Mouse (Mus musculus) kidney, postnatal 0 days (tissue): ENCODE data around the gene Plekhs1. TPM values are rescaled to one million over a fixed set of nuclear protein-coding genes. Genes with fewer than 3 reads are reported as not detected.

Source experiments
- ATAC-seq: fragments of 200-750 bp; cut with Nextera tagmentation; replicated peaks from 2 replicates; pipeline ENCODE4 v1.8.0; 2017; ENCODE audit warnings: low read depth, moderate number of reproducible peaks, moderate TSS enrichment, moderate library complexity; ENCODE audit not compliant: low FRiP score
- DNase-seq: peaks from one replicate; pipeline ENCODE4 v3.0.0-alpha.2; 2016; ENCODE audit warnings: low spot score
- H3K27ac ChIP-seq: fragments of 300-500 bp; sonication (generic); 2 replicates; pipeline ENCODE4 v1.5.1; 2014; ENCODE audit warnings: mild to moderate bottlenecking
- H3K27me3 ChIP-seq: fragments of 300-500 bp; sonication (generic); 2 replicates; pipeline ENCODE4 v1.6.1; 2014; ENCODE audit warnings: low read length, mixed read lengths; ENCODE audit not compliant: insufficient read depth
- H3K36me3 ChIP-seq: fragments of 300-500 bp; sonication (generic); 2 replicates; pipeline ENCODE4 v1.6.1; 2014; ENCODE audit warnings: low read length, mixed read lengths; ENCODE audit not compliant: insufficient read depth
- H3K4me1 ChIP-seq: fragments of 300-500 bp; sonication (generic); replicated peaks from 2 replicates; pipeline ENCODE4 v1.6.1; 2014; ENCODE audit warnings: antibody characterized with exemption, low read length, mixed read lengths; ENCODE audit not compliant: insufficient read depth
- H3K4me2 ChIP-seq: fragments of 300-500 bp; sonication (generic); 2 replicates; pipeline ENCODE4 v1.6.1; 2014; ENCODE audit warnings: mild to moderate bottlenecking, low read length, moderate library complexity, mixed read lengths
- H3K4me3 ChIP-seq: fragments of 300-500 bp; sonication (generic); replicated peaks from 2 replicates; pipeline ENCODE4 v1.5.1; 2014; ENCODE audit warnings: low read depth, low read length
- H3K9ac ChIP-seq: fragments of 300-500 bp; sonication (generic); 2 replicates; pipeline ENCODE4 v1.6.1; 2014; ENCODE audit warnings: low read depth, low read length
- H3K9me3 ChIP-seq: fragments of 300-500 bp; sonication (generic); replicated peaks from 2 replicates; pipeline ENCODE4 v1.6.1; 2016; ENCODE audit warnings: low read length, inconsistent platforms, mixed read lengths
- CTCF ChIP-seq: IDR thresholded peaks from 2 replicates; pipeline ENCODE4 v1.5.1; 2016; ENCODE audit warnings: antibody characterized with exemption, low read depth, mild to moderate bottlenecking, moderate library complexity
- WGBS: fragments of 180-500 bp; shearing (Covaris S2); extraction: QIAGEN DNeasy Blood & Tissue Kit; methylation state at CpG from one replicate; pipeline ENCODE4 v1.1.7; 2014; 5-methylcytosine and 5-hydroxymethylcytosine counted together
- polyA plus RNA-seq: library from polyadenylated mRNA; unstranded; fragments of >200 nt; fragmentation: Nextera tagmentation; extraction: Ambion mirVana; gene quantifications from 2 replicates; pipeline ENCODE4 v1.2.1, GENCODE M21; 2015

Plekhs1 gene
- polyA plus RNA-seq, 1 experiment from 2014 or later: 1.8 TPM

DNA sequence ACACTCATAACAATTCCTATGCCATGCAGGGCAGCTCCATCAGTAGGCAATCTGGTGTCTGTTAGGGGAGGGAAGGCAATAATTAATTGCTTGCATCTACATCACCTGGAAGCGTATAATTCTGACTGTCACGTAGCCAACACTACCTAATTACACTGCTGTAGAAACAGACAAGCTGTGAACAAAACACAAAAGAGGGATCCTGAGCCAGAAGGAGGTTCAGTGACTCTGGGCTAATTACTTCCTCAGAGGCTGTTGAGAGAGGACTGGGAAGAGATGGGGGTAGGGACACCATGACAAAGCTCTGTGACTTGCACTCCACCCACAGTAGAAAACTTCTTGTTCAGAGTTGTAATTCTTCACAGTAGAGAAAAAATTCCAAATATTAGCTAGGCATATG, 15.1 kb downstream of the Plekhs1 start:
- H3K4me2 ChIP-seq: no peak overlapping the region
- ATAC-seq: no peak

DNA sequence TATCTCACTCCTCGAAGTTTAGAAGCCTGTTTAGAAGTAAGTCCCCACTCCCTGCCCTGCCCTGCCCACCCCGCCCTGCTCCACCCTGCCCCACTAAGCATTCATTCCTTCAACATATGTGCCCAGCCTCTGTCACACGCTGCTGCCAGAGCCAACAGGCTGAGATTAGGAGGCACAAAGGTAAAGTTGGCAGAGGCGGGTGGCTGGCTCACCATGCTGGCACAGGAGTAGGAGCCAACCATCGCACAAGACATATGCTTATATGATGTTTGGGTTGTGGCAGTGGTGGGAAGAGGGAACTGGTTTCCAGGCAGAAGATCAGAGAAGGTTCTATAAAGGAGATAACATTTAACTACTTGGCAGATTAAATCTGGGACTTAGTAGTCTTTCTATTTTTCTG, 15.8 kb downstream of the Plekhs1 start:
- no peaks in the 10 kb centered on the region for H3K4me1 ChIP-seq
- no peak for TF ChIP-seq CTCF
- H3K9ac ChIP-seq: no peak overlapping the region
- no peak overlapping the region for H3K4me2 ChIP-seq
- no peak overlapping the region for H3K27ac ChIP-seq
- DNase-seq (no peak), ATAC-seq (no peak)
- no peak overlapping the region for H3K4me3 ChIP-seq
- WGBS: 85% methylated on average over 5 of the region's 5 CpGs
- no peaks in the 10 kb centered on the region for H3K36me3 ChIP-seq
- H3K9me3 ChIP-seq: no peaks in the 10 kb centered on the region
- H3K27me3 ChIP-seq: no peaks in the 10 kb centered on the region

More for the DNA sequence above, 15.1 kb downstream of the Plekhs1 start:
- Histone ChIP-seq H3K27ac (no peak overlapping the region), H3K36me3 (no peaks in the 10 kb centered on the region), H3K4me3 (no peak overlapping the region), H3K9ac (no peak overlapping the region), H3K27me3 (no peaks in the 10 kb centered on the region), H3K9me3 (no peaks in the 10 kb centered on the region), H3K4me1 (no peaks in the 10 kb centered on the region)
- WGBS: 36% methylated on average over 2 of the region's 2 CpGs
- DNase-seq: no peak
- no peak for TF ChIP-seq CTCF

DNA sequence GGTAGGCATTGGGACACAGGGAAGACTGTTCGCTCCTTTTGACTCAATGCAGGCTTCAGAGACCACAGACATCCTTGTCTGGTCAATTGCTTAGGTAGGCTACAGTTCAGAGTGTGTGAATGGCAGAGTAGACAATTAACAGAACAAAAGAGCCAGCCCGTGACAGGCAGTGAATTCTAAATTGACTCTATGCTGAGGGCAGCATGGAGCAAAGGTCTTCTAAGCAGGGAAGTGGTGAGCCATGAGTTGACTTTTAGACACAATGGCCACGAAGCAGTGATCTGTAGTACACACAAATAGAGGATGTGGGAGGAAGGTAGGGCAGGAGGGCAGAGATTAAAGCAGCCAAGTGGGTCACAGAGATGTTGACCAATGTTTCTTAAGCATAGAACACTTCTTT, 16.4 kb downstream of the Plekhs1 start:
- Histone ChIP-seq H3K27me3 (no peaks in the 10 kb centered on the region), H3K9ac (no peak overlapping the region), H3K9me3 (no peaks in the 10 kb centered on the region), H3K27ac (no peak overlapping the region), H3K36me3 (no peaks in the 10 kb centered on the region), H3K4me3 (no peak overlapping the region), H3K4me1 (no peaks in the 10 kb centered on the region), H3K4me2 (no peak overlapping the region)
- peak; percentile 13 for DNase-seq
- no peak for TF ChIP-seq CTCF
- ATAC-seq: no peak; the same call in 1 of the 2 replicates
- 55% methylated on average over 3 of the region's 3 CpGs for WGBS

DNA sequence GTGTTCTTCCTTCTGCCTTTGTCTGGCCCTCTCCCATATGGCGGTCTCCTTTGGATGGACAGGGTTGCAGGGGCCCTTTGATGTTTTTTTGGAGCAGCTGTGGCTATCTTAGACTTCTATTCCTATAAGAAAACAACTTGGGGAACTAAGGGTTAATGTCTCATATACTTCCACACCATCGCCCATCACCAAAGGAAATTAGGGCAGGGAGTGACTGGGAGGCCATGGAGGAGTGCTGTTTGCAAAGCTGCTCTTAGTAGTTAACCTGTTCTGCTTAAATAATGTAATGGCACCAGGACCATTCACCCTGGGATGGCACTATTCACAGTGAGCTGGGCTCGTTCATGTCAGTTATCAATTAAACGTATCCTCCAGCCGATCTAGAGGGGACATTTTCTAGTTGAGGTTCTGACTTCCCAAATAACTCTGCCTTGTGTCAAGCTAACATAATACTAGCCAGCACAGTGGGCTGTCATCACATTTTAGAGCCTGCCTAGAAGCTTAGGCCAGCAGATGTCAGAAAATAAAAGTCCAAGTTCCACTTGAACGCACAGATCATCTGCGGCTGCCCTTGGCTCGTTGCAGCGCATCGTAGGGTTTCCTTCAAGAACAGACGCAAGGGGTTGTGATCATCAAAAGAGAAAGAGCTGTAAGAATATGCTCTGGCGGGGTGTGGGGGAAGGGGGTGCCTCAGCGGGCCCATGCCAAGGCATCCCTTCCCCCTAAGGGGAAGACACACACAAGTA, 23.4 kb downstream of the Plekhs1 start:
- 33% methylated on average over 13 of the region's 13 CpGs for WGBS
- no peak for ATAC-seq
- DNase-seq: peak; percentile 39
- H3K9me3 ChIP-seq: no peaks in the 10 kb centered on the region
- H3K27me3 ChIP-seq: no peaks in the 10 kb centered on the region
- H3K9ac ChIP-seq: no peak overlapping the region
- no peak overlapping the region; the same call in 1 of the 2 replicates for H3K4me2 ChIP-seq
- H3K4me1 ChIP-seq: 0 out of 2 replicates have a peak, but pooled peaks cover 7% of the 10 kb centered on the region
- peak overlapping the region; percentile 57; the same call in 1 of the 2 replicates for H3K27ac ChIP-seq
- H3K4me3 ChIP-seq: no peak overlapping the region
- TF ChIP-seq CTCF: no peak
- no peaks in the 10 kb centered on the region for H3K36me3 ChIP-seq

DNA sequence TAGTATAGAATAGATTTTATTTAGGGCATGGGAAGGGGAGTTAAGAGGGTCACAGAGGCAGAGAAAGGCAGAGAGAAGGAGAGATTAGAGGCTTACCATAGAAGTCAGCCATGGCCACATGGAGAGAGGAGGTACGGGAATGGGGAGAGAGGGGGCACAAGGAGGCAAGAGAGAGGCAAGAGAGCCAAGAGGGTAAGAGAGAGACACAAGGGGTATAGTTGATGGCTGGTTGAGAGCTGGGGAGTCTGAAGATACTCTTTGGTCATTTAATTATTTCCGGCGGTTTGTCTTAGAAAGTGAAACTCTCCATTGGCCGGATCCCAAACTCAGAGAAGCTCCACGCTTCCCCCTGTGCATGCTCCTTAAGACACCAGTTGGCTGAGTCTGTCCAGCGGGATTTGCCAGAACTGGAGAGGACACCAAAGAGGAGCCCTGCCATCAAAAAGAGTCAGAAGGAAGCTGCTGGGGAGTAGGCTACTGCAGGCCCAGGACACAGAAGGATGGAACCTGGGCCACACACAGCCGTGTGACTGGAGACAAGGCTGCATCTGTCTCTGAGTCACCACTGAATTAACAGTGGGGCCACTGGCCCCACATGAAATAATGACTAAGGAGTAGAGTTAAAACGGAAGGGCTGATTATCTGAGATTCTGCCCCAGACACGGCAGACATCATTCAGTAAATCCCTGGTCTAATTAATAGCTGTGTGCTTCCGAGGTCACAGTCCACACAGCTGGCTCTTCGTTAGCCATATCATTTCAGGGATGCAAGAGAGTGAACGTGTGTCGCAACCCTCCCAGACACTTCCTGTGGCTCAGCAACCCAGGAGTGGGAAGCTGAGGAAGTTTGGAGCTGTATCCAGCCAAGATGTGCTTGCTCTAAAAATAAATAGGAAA, 24.2 kb downstream of the Plekhs1 start:
- 39% methylated on average over 13 of the region's 13 CpGs for WGBS
- no peak for TF ChIP-seq CTCF
- H3K27me3 ChIP-seq: no peaks in the 10 kb centered on the region
- peak; percentile 71 for DNase-seq
- no peak; the same call in 1 of the 2 replicates for ATAC-seq
- H3K9me3 ChIP-seq: no peaks in the 10 kb centered on the region
- H3K4me2 ChIP-seq: no peak overlapping the region; the same call in 1 of the 2 replicates
- no peak overlapping the region for H3K4me3 ChIP-seq
- H3K4me1 ChIP-seq: 0 out of 2 replicates have a peak, but pooled peaks cover 7% of the 10 kb centered on the region
- no peaks in the 10 kb centered on the region for H3K36me3 ChIP-seq
- H3K9ac ChIP-seq: no peak overlapping the region
- H3K27ac ChIP-seq: peak overlapping the region; percentile 58; the same call in 1 of the 2 replicates

DNA sequence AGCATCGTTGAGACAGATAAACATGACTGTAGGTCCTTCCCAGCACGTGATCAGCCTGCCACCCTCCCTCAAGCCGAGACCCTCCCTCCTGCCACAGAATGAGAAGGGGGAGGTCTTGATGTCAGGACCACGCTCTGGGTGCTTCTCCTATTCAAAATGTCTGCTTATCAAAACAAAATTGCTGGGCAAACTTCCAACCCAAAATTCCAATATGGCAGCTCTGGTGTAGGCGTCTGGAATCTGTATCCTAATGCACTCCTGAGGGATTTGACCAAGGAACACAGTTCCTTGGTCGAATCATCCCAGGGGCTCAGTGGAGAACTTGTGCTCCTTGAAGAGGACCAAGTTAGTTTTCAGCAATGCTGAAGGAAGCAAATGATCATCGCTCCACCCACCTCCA, 25.5 kb downstream of the Plekhs1 start:
- Histone ChIP-seq H3K9me3 (no peaks in the 10 kb centered on the region), H3K4me3 (no peak overlapping the region), H3K27me3 (no peaks in the 10 kb centered on the region), H3K4me2 (no peak overlapping the region), H3K4me1 (0 out of 2 replicates have a peak, but pooled peaks cover 7% of the 10 kb centered on the region), H3K27ac (no peak overlapping the region), H3K36me3 (no peaks in the 10 kb centered on the region), H3K9ac (no peak overlapping the region)
- no peak for TF ChIP-seq CTCF
- 67% methylated on average over 7 of the region's 7 CpGs for WGBS
- DNase-seq (peak; percentile 39), ATAC-seq (no peak)
